Mouse (Mus musculus) stomach, postnatal 0 days (tissue): ENCODE measurements around the gene Cers3. TPM values are rescaled to one million over a fixed set of nuclear protein-coding genes. Genes with fewer than 3 reads are reported as not detected.

ENCODE experiments used
- ATAC-seq: fragments of 200-750 bp; cut with Nextera tagmentation; 2 replicates; pipeline ENCODE4 v1.8.0; 2017; ENCODE audit not compliant: low FRiP score, low TSS enrichment
- DNase-seq: peaks from one replicate; pipeline ENCODE4 v3.0.0-alpha.2; 2016; ENCODE audit warnings: low spot score
- H3K27ac ChIP-seq: fragments of 300-500 bp; sonication (generic); replicated peaks from 2 replicates; pipeline ENCODE4 v1.5.1; 2014; ENCODE audit warnings: mild to moderate bottlenecking, control low read depth
- H3K27me3 ChIP-seq: fragments of 300-500 bp; sonication (generic); 2 replicates; pipeline ENCODE4 v1.6.1; 2014; ENCODE audit warnings: low read length; ENCODE audit not compliant: control insufficient read depth, insufficient read depth
- H3K36me3 ChIP-seq: fragments of 300-500 bp; sonication (generic); 2 replicates; pipeline ENCODE4 v1.6.1; 2014; ENCODE audit warnings: low read length, mixed read lengths; ENCODE audit not compliant: control insufficient read depth, insufficient read depth
- H3K4me1 ChIP-seq: fragments of 300-500 bp; sonication (generic); replicated peaks from 2 replicates; pipeline ENCODE4 v1.6.1; 2014; ENCODE audit warnings: antibody characterized with exemption; ENCODE audit not compliant: control insufficient read depth, insufficient read depth
- H3K4me2 ChIP-seq: fragments of 300-500 bp; sonication (generic); replicated peaks from 2 replicates; pipeline ENCODE4 v1.6.1; 2014; ENCODE audit warnings: low read depth, mild to moderate bottlenecking, control low read depth, moderate library complexity
- H3K4me3 ChIP-seq: fragments of 300-500 bp; sonication (generic); 2 replicates; pipeline ENCODE4 v1.5.1; 2014; ENCODE audit warnings: low read depth, low read length, control low read depth
- H3K9ac ChIP-seq: fragments of 300-500 bp; sonication (generic); 2 replicates; pipeline ENCODE4 v1.6.1; 2014; ENCODE audit warnings: mild to moderate bottlenecking, low read length, control low read depth, mixed read lengths
- H3K9me3 ChIP-seq: fragments of 300-500 bp; sonication (generic); 2 replicates; pipeline ENCODE4 v1.6.1; 2016; ENCODE audit warnings: low read length; ENCODE audit not compliant: control insufficient read depth
- CTCF ChIP-seq: IDR thresholded peaks from 2 replicates; pipeline ENCODE4 v1.5.1; 2016; ENCODE audit warnings: antibody characterized with exemption, low read depth, mild to moderate bottlenecking, moderate library complexity
- EP300 ChIP-seq: optimal IDR thresholded peaks from 2 replicates; pipeline ENCODE3; 2016; ENCODE audit warnings: antibody characterized with exemption
- WGBS: fragments of 180-500 bp; shearing (Covaris S2); extraction: QIAGEN DNeasy Blood & Tissue Kit; methylation state at CpG from one replicate; pipeline ENCODE4 v1.1.7; 2014; 5-methylcytosine and 5-hydroxymethylcytosine counted together
- polyA plus RNA-seq: library from polyadenylated mRNA; unstranded; fragments of >200 nt; fragmentation: Nextera tagmentation; extraction: Ambion mirVana; gene quantifications from 2 replicates; pipeline ENCODE4 v1.2.1, GENCODE M21; 2015

The Cers3 gene
- polyA plus RNA-seq, 1 experiment from 2014 or later, result 40.8 TPM

GRCm38 (mm10) chr7:66841165-66841564 is 97.9 kb downstream of the Cers3 start:
- no peaks in the 10 kb centered on the region for H3K4me1 ChIP-seq
- H3K9me3 ChIP-seq, result no peaks in the 10 kb centered on the region
- no peaks in the 10 kb centered on the region for H3K27me3 ChIP-seq
- no peak for DNase-seq
- H3K4me3 ChIP-seq, result no peak overlapping the region
- WGBS, result 82% methylated on average over 7 of the region's 7 CpGs
- H3K36me3 ChIP-seq, result no peaks in the 10 kb centered on the region
- ATAC-seq, result no peak
- no peak for TF ChIP-seq EP300
- no peak for TF ChIP-seq CTCF
- H3K9ac ChIP-seq, result no peak overlapping the region
- H3K27ac ChIP-seq, result no peak overlapping the region
- no peak overlapping the region for H3K4me2 ChIP-seq

- Histone ChIP-seq H3K4me2 (no peak overlapping the region), H3K9ac (no peak overlapping the region)
- ATAC-seq, result peak; percentile 24; the same call in 1 of the 2 replicates
Observed at GRCm38 (mm10) chr7:66842021-66842420, 98.7 kb downstream of the Cers3 start.

GRCm38 (mm10) chr7:66843846-66844245 is 100.5 kb downstream of the Cers3 start:
- no peak for DNase-seq
- no peak overlapping the region for H3K4me3 ChIP-seq
- no peaks in the 10 kb centered on the region for H3K4me1 ChIP-seq
- no peak overlapping the region for H3K4me2 ChIP-seq
- ATAC-seq, result no peak
- no peak overlapping the region for H3K9ac ChIP-seq
- no peaks in the 10 kb centered on the region for H3K27me3 ChIP-seq
- H3K9me3 ChIP-seq, result no peaks in the 10 kb centered on the region
- no peak overlapping the region for H3K27ac ChIP-seq
- TF ChIP-seq EP300 (no peak), CTCF (no peak)
- 55% methylated on average over 2 of the region's 2 CpGs for WGBS
- no peaks in the 10 kb centered on the region for H3K36me3 ChIP-seq

More at GRCm38 (mm10) chr7:66842021-66842420, 98.7 kb downstream of the Cers3 start:
- Histone ChIP-seq H3K4me1 (no peaks in the 10 kb centered on the region), H3K27ac (peak overlapping the region; percentile 58), H3K36me3 (no peaks in the 10 kb centered on the region), H3K9me3 (no peaks in the 10 kb centered on the region), H3K4me3 (no peak overlapping the region), H3K27me3 (no peaks in the 10 kb centered on the region)
- TF ChIP-seq EP300 (no peak), CTCF (peak; percentile 93)
- WGBS, result 30% methylated on average over 10 of the region's 10 CpGs
- peak; percentile 78 for DNase-seq

- whole genome bisulfite sequencing, result 77% methylated on average over 6 of the region's 6 CpGs
- ATAC-seq, result no peak
- H3K4me3 ChIP-seq, result no peak overlapping the region
- H3K27me3 ChIP-seq, result no peaks in the 10 kb centered on the region
- no peak overlapping the region for H3K4me2 ChIP-seq
- no peak overlapping the region for H3K27ac ChIP-seq
- H3K9me3 ChIP-seq, result no peaks in the 10 kb centered on the region
- H3K36me3 ChIP-seq, result no peaks in the 10 kb centered on the region
- no peaks in the 10 kb centered on the region for H3K4me1 ChIP-seq
- no peak for TF ChIP-seq EP300
- TF ChIP-seq CTCF, result no peak
- no peak for DNase-seq
- H3K9ac ChIP-seq, result no peak overlapping the region
Observed at GRCm38 (mm10) chr7:66846582-66846981, 103.3 kb downstream of the Cers3 start.

GRCm38 (mm10) chr7:66847299-66847698 is 104.0 kb downstream of the Cers3 start:
- no peaks in the 10 kb centered on the region for H3K9me3 ChIP-seq
- H3K27ac ChIP-seq, result no peak overlapping the region
- H3K36me3 ChIP-seq, result no peaks in the 10 kb centered on the region
- DNase-seq (no peak), ATAC-seq (no peak)
- TF ChIP-seq CTCF (no peak), EP300 (no peak)
- H3K4me1 ChIP-seq, result no peaks in the 10 kb centered on the region
- H3K9ac ChIP-seq, result no peak overlapping the region
- 64% methylated on average over 9 of the region's 9 CpGs for WGBS
- no peak overlapping the region for H3K4me3 ChIP-seq
- no peak overlapping the region for H3K4me2 ChIP-seq
- H3K27me3 ChIP-seq, result no peaks in the 10 kb centered on the region

- H3K9ac ChIP-seq, result no peak overlapping the region
- no peaks in the 10 kb centered on the region for H3K4me1 ChIP-seq
- no peak overlapping the region for H3K27ac ChIP-seq
- no peaks in the 10 kb centered on the region for H3K9me3 ChIP-seq
- ATAC-seq (no peak), DNase-seq (no peak)
- no peak overlapping the region for H3K4me2 ChIP-seq
- no peak overlapping the region for H3K4me3 ChIP-seq
- no peaks in the 10 kb centered on the region for H3K27me3 ChIP-seq
- TF ChIP-seq EP300, result no peak
- TF ChIP-seq CTCF, result no peak
- WGBS, result 89% methylated on average over 6 of the region's 6 CpGs
- H3K36me3 ChIP-seq, result no peaks in the 10 kb centered on the region
Observed at GRCm38 (mm10) chr7:66849316-66849715, 106.0 kb downstream of the Cers3 start.
